Mouse (Mus musculus) embryonic facial prominence, embryonic 13.5 days (tissue): ENCODE measurements at regions not wholly inside any gene's neighbourhood (a gene's known extent, or its start where the extent isn't known, plus 50 kb on each side); places are given as distances from the start of the nearest gene placed in this dataset.
A peak's percentile ranks its signal among the peaks of the same experiment; 100 is the strongest.

Source experiments
- ATAC-seq: fragments of 200-750 bp; cut with Nextera tagmentation; 2 replicates; pipeline ENCODE4 v1.8.0; 2017; ENCODE audit warnings: low read depth; ENCODE audit not compliant: insufficient number of reproducible peaks, insufficient read depth, low FRiP score, low TSS enrichment
- H3K27ac ChIP-seq: fragments of 300-500 bp; sonication (generic); 2 replicates; pipeline ENCODE4 v1.5.1; 2015; ENCODE audit warnings: moderate library complexity, mild to moderate bottlenecking, inconsistent platforms
- H3K27me3 ChIP-seq: fragments of 300-500 bp; sonication (generic); 2 replicates; pipeline ENCODE4 v1.6.1; 2015; ENCODE audit warnings: mild to moderate bottlenecking, inconsistent platforms
- H3K36me3 ChIP-seq: fragments of 300-500 bp; sonication (generic); 2 replicates; pipeline ENCODE4 v1.6.1; 2015; ENCODE audit warnings: mild to moderate bottlenecking, inconsistent platforms
- H3K4me1 ChIP-seq: fragments of 300-500 bp; sonication (generic); 2 replicates; pipeline ENCODE4 v1.6.1; 2015; ENCODE audit warnings: inconsistent platforms
- H3K4me2 ChIP-seq: fragments of 300-500 bp; sonication (generic); 2 replicates; pipeline ENCODE4 v1.6.1; 2015; ENCODE audit warnings: moderate library complexity, mild to moderate bottlenecking, inconsistent platforms
- H3K4me3 ChIP-seq: fragments of 300-500 bp; sonication (generic); 2 replicates; pipeline ENCODE4 v1.5.1; 2015; ENCODE audit warnings: mild to moderate bottlenecking, inconsistent platforms
- H3K9ac ChIP-seq: fragments of 300-500 bp; sonication (generic); 2 replicates; pipeline ENCODE4 v1.6.1; 2015; ENCODE audit warnings: mild to moderate bottlenecking, inconsistent platforms
- H3K9me3 ChIP-seq: fragments of 300-500 bp; sonication (generic); 2 replicates; pipeline ENCODE4 v1.6.1; 2016; ENCODE audit warnings: inconsistent platforms
- WGBS: fragments of 180-500 bp; shearing (Covaris S2); methylation state at CpG from one replicate; pipeline ENCODE4 v1.1.7; 2015; ENCODE audit warnings: mixed read lengths; 5-methylcytosine and 5-hydroxymethylcytosine counted together

DNA sequence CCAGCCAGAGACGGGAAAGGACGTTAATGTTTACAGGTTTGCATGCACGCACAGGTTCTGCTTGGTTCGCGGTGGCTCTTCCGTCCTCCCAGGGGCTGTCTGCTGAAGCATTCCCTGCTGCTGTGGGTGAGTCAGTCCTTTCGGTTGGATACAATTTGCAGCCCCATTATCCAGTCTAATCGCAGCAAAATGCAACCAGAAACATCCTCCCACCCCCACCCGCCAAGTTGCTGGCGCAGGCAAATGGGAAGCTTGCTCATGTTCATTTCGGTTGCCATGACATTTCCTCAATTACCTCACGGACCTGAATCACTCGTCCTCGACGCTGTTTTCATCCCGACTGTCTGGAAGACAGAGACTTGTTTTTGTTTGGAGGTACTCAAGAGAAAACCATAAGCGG lies 449.7 kb downstream of the Klf5 start:
- Histone ChIP-seq H3K4me1 (peaks cover 9% of the 10 kb centered on the region), H3K9ac (no peak overlapping the region), H3K36me3 (no peaks in the 10 kb centered on the region), H3K4me3 (no peak overlapping the region), H3K9me3 (no peaks in the 10 kb centered on the region), H3K27me3 (no peaks in the 10 kb centered on the region), H3K4me2 (0 out of 2 replicates have a peak overlapping the region, but pooled peaks have one; percentile 18), H3K27ac (no peak overlapping the region)
- WGBS, result 71% methylated on average over 17 of the region's 17 CpGs
- ATAC-seq, result no peak

DNA sequence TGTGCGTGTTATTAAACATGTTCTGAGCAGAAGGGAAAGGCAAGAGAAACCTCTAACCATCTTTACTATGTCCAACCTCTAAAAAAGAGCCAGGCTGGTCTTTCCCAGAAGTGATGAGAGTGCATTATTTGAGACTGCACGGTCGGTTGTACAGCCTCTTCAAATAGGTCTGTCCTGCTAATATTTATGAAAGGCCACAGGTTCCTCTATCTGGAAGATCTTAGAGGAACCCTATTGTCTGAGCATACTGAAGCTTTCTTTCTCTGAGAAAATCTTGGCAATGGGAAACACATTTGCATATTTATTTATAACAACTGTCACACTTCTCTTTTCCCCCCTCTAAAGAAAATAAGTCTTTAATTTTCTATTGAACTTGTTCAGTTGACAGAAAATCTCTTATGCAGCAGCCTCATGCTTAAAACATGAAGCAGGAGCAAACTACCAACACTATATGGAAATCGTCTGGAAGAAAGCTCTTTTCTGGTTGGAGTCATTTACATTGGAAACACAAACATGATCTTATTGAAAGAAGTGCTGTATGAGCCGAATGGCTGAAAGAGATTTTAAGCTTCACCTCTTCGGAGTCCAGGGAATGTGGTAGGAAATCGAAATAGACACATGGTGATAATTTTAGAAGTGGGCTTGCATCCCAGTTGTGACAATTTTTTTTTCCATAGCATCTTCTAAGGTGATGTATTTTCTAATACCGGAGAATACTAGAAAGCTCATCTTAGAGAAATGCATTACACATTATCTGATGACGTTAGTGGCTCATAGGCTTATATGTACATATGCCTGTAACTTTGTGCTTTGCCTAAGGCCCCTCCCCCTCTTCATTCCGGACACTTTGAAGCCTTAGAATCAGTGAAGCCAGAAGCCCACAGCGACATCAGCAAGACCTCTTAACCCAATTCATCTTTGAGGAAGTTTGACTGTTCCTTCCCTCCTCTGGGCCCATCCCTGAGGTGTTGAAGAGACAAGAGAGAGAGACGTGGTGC lies 451.1 kb downstream of the Klf5 start:
- Histone ChIP-seq H3K27ac (no peak overlapping the region), H3K4me2 (no peak overlapping the region), H3K9ac (no peak overlapping the region), H3K36me3 (no peaks in the 10 kb centered on the region), H3K4me3 (no peak overlapping the region), H3K4me1 (peaks cover 9% of the 10 kb centered on the region), H3K9me3 (no peaks in the 10 kb centered on the region), H3K27me3 (no peaks in the 10 kb centered on the region)
- 61% methylated on average over 12 of the region's 12 CpGs for WGBS
- no peak for ATAC-seq

DNA sequence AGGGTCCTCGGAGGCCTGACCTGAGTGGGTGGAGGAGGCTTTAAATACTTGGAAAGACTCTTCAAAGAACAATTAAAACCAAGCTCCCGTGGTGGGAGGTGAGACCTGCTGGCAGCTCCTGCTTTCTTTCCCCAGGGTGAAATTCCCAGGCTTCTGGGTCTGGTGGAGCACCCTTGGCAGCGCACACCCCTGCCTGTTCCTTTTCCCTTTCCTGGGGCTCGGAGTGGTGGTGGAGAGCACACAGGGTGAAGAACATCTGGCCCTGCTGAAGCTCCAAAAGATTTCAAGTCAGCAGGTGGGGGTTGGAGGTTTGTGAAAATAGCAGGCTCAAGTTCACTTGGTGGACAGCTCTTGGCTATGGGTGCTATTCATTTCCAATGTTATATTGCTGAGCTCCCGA lies 459.6 kb downstream of the Klf5 start:
- no peaks in the 10 kb centered on the region for H3K9me3 ChIP-seq
- no peak overlapping the region for H3K4me3 ChIP-seq
- 57% methylated on average over 5 of the region's 5 CpGs for WGBS
- no peak for ATAC-seq
- no peaks in the 10 kb centered on the region for H3K27me3 ChIP-seq
- 0 out of 2 replicates have a peak, but pooled peaks cover 4% of the 10 kb centered on the region for H3K4me1 ChIP-seq
- H3K9ac ChIP-seq, result no peak overlapping the region
- H3K36me3 ChIP-seq, result no peaks in the 10 kb centered on the region
- H3K27ac ChIP-seq, result no peak overlapping the region
- H3K4me2 ChIP-seq, result no peak overlapping the region

DNA sequence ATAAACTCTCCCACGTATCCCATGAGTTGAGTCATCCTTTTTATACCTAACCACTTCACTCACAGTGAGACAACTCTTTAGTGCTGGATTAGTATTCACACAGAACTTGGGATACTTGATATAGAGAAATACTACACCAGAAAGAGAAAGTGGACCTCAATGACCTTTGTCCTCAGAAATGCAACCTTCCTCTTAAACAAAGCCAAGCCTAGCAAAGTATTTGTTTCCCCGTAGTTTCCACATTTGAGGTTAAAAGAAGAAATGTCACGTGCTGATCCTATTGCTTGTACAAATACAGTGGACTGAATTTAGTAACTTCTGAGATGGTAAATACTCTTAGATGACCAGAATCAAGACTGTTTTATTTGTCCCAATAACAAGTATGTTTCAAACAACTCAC lies 464.8 kb downstream of the Klf5 start:
- Histone ChIP-seq H3K4me2 (no peak overlapping the region), H3K9ac (no peak overlapping the region), H3K4me3 (no peak overlapping the region), H3K27me3 (no peaks in the 10 kb centered on the region), H3K9me3 (no peaks in the 10 kb centered on the region), H3K4me1 (no peaks in the 10 kb centered on the region), H3K36me3 (no peaks in the 10 kb centered on the region), H3K27ac (no peak overlapping the region)
- ATAC-seq, result no peak
- WGBS, result 51% methylated on average over 3 of the region's 3 CpGs

DNA sequence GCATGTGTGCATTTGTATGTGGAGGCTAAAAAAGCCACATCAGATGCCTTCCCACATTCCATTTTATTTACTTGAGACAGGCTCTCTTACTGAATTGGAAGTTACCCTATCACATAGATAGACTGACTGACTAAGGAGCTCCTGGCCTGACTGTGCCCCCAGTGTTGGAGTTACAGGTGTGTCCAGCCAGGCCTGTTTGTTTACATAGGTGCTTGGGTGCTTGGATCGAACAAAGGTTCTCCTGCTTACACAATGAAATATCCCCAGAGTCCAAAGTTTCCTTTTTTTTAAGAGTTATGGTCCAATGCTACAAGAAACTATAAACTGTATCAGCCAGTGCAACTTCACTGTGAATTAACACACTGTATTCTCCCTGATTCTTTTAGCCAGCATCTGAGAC lies 472.5 kb downstream of the Klf5 start:
- Histone ChIP-seq H3K27ac (no peak overlapping the region), H3K36me3 (no peaks in the 10 kb centered on the region), H3K27me3 (no peaks in the 10 kb centered on the region), H3K4me3 (no peak overlapping the region), H3K4me2 (no peak overlapping the region), H3K9ac (no peak overlapping the region), H3K9me3 (no peaks in the 10 kb centered on the region), H3K4me1 (no peaks in the 10 kb centered on the region)
- 80% methylated on average over 1 of the region's 1 CpGs for WGBS
- no peak for ATAC-seq

DNA sequence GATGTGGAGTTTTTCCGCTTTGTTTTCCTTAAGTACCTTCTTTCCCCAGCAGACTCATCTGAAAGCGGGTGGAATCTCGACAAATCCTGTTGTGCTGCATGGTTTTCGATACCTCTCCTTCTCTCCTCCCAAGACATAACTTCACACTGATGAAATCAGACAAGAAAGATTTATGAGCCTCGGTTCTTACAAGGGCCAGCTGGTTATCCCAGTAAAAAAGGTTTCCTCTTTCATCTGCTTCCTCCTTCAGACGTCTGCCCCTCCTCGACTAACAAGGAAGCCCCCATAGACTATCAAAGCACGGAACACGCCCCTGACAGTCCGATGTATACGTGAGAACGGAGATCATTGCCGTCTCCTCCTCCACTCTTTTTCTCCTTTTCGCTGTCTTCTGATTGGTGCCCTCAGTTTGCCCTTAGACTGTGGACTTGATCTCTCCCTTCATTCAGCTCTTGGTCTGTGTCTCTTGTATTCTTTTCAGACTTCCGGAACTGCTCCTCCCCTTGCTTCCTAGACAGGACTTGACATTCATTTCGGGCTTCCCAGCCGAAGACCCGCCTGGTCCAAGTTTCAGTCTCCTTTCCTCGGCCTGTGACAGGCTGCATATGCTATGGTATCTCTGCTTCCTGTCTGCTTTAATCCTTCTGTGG lies 474.4 kb downstream of the Klf5 start:
- H3K27ac ChIP-seq, result no peak overlapping the region
- no peaks in the 10 kb centered on the region for H3K36me3 ChIP-seq
- ATAC-seq, result no peak
- no peaks in the 10 kb centered on the region for H3K4me1 ChIP-seq
- H3K27me3 ChIP-seq, result no peaks in the 10 kb centered on the region
- H3K9me3 ChIP-seq, result no peaks in the 10 kb centered on the region
- no peak overlapping the region for H3K4me3 ChIP-seq
- no peak overlapping the region for H3K9ac ChIP-seq
- no peak overlapping the region for H3K4me2 ChIP-seq
- WGBS, result 68% methylated on average over 19 of the region's 19 CpGs

DNA sequence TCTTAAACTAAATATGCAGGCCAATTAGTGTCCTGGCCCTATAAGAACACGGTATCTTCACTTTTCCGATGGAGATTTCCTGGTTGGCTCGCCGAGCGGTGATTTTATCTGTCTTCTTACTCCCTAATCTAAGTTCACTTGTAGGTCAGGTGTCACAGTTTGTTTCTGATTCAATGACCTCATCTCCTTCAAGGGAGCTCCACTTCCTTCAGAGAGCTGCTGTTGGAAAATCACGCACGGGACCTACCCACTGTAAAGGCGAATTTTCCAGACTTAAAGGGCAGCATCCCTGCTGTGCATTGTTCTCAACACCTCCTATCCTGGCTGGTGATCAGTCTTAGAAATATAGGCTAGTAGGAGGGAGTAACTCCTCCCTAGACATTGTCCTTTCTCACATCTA lies 480.0 kb downstream of the Klf5 start:
- H3K4me2 ChIP-seq, result no peak overlapping the region
- WGBS, result 53% methylated on average over 8 of the region's 8 CpGs
- H3K4me1 ChIP-seq, result no peaks in the 10 kb centered on the region
- no peaks in the 10 kb centered on the region for H3K9me3 ChIP-seq
- no peaks in the 10 kb centered on the region for H3K36me3 ChIP-seq
- no peak overlapping the region for H3K4me3 ChIP-seq
- H3K27ac ChIP-seq, result no peak overlapping the region
- no peaks in the 10 kb centered on the region for H3K27me3 ChIP-seq
- ATAC-seq, result no peak
- H3K9ac ChIP-seq, result no peak overlapping the region

DNA sequence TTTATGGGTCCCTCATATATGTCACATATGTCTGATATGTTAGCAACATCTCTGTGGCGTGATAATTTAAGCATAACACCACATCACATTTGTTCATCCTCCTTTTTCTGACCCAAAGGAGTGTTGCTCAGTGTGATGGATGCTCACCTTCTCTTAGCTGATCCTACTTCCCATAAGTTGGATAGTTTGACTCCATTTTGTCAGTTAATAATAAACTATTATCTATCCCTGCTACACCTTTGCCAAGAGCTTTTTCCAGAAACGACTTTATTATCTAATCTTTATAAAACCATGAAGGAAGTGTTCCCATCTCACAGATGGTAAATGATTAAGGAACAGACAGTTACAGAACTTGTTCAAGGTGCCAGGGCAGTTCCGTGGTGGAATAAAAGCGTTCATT lies 480.5 kb downstream of the Klf5 start:
- no peaks in the 10 kb centered on the region for H3K9me3 ChIP-seq
- H3K4me3 ChIP-seq, result no peak overlapping the region
- H3K4me1 ChIP-seq, result no peaks in the 10 kb centered on the region
- no peak overlapping the region for H3K9ac ChIP-seq
- ATAC-seq, result no peak
- H3K27me3 ChIP-seq, result no peaks in the 10 kb centered on the region
- no peaks in the 10 kb centered on the region for H3K36me3 ChIP-seq
- no peak overlapping the region for H3K27ac ChIP-seq
- H3K4me2 ChIP-seq, result no peak overlapping the region
- WGBS, result 86% methylated on average over 4 of the region's 4 CpGs

DNA sequence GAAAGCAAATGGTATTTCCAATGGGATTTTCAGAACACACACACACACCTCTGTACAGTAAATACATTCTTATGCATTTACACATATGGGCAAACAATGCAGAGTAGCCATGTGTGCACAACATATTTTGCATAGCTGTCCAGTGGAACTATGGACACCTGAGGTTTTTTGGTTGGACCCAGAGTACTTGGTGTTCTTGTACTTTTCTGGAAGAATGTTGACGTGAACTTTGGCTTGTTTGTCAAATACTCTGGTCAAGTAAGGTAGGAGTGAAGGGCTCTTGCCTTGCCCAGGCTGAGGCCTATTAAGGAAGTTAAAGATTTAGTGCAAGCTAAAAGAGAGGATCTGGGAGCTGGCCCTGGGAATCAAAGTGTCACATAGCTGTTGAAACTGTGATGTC lies 485.2 kb downstream of the Klf5 start:
- no peaks in the 10 kb centered on the region for H3K27me3 ChIP-seq
- WGBS, result 90% methylated on average over 1 of the region's 1 CpGs
- H3K9ac ChIP-seq, result no peak overlapping the region
- no peak overlapping the region for H3K27ac ChIP-seq
- no peaks in the 10 kb centered on the region for H3K9me3 ChIP-seq
- ATAC-seq, result no peak
- H3K4me2 ChIP-seq, result no peak overlapping the region
- H3K4me1 ChIP-seq, result no peaks in the 10 kb centered on the region
- H3K4me3 ChIP-seq, result no peak overlapping the region
- no peaks in the 10 kb centered on the region for H3K36me3 ChIP-seq

DNA sequence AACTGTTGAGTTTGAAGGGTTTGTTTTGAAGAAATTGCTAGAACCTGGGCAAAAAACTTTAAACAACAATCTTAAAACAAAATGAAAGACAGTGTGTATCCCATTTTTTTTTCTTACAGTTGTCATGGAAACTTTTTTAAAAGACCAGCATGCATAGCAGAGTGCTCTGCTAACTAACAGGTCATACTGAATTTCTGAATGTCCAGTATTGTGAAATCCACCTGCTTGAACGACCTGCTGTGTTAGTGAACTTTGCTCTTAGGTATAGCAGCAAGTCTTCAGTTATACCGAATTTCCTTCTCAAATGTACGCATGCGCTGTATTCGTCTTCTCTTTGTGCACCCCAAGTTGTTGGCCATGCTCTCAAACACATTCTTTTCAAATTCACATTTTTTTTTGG lies 486.6 kb downstream of the Klf5 start:
- no peaks in the 10 kb centered on the region for H3K27me3 ChIP-seq
- 85% methylated on average over 5 of the region's 5 CpGs for WGBS
- H3K4me1 ChIP-seq, result no peaks in the 10 kb centered on the region
- H3K9me3 ChIP-seq, result no peaks in the 10 kb centered on the region
- H3K36me3 ChIP-seq, result no peaks in the 10 kb centered on the region
- H3K4me3 ChIP-seq, result no peak overlapping the region
- H3K9ac ChIP-seq, result no peak overlapping the region
- H3K27ac ChIP-seq, result no peak overlapping the region
- ATAC-seq, result no peak
- H3K4me2 ChIP-seq, result no peak overlapping the region

DNA sequence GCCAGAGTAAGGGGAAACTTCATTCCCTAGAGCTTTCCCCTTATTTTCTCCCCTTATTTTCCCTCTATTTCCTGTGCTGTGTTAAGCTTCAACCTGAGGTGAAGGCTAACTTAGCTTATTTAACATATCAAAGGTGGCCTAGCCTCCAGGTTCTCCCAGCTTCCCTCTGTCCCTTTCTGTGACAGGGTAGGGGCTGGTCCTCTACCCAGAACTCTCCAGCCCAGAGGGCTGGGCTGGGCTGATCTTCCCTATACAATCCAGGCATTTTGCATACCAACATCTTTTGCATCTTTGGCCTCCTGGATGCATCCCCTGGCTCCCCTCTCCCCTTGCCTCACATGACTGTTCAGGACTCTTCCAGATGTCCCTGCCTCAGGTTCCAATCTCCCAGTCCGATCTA lies 487.9 kb downstream of the Klf5 start:
- H3K27me3 ChIP-seq, result no peaks in the 10 kb centered on the region
- no peak overlapping the region for H3K4me2 ChIP-seq
- H3K4me1 ChIP-seq, result no peaks in the 10 kb centered on the region
- H3K9ac ChIP-seq, result no peak overlapping the region
- no peaks in the 10 kb centered on the region for H3K9me3 ChIP-seq
- H3K36me3 ChIP-seq, result no peaks in the 10 kb centered on the region
- H3K27ac ChIP-seq, result no peak overlapping the region
- H3K4me3 ChIP-seq, result no peak overlapping the region
- ATAC-seq, result no peak
- WGBS, result 92% methylated on average over 1 of the region's 1 CpGs

DNA sequence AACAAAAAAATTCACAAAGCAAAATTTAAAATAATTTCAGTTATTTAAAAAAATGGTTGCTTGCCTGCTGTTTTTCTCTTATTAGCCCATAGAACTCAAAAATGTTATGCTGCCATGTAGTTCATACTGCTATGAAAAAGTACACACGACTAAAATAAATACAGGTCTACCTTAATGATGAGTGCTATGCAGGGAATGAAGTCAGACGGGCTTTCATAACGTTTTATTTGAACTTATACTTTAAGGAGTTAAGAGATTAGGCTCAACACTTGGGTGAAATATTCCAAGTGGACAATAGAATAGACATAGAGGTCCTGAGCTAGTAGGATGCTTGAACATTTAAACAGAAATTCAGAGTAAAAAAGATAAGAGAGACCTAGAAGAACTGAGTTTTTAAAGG lies 489.7 kb downstream of the Klf5 start:
- H3K4me2 ChIP-seq, result no peak overlapping the region
- no peaks in the 10 kb centered on the region for H3K9me3 ChIP-seq
- no peak overlapping the region for H3K9ac ChIP-seq
- no peaks in the 10 kb centered on the region for H3K27me3 ChIP-seq
- H3K27ac ChIP-seq, result no peak overlapping the region
- no peak overlapping the region for H3K4me3 ChIP-seq
- no peaks in the 10 kb centered on the region for H3K4me1 ChIP-seq
- no peak for ATAC-seq
- 82% methylated on average over 3 of the region's 3 CpGs for WGBS
- H3K36me3 ChIP-seq, result no peaks in the 10 kb centered on the region
